Mouse (Mus musculus) heart, postnatal 4 days (tissue): ENCODE results near the gene Grm8. TPM values are rescaled to one million over a fixed set of nuclear protein-coding genes. Genes with fewer than 3 reads are reported as not detected.
"Not testable (repeated sequence)": the region's sequence is repeated elsewhere in the genome, so short reads cannot be mapped to it uniquely, and the experiment has no call there.

ENCODE experiments used
- DNase-seq: peaks from one replicate; pipeline ENCODE4 v3.0.0; 2021
- total RNA-seq, 2 experiments: library from RNA; stranded (reverse); gene quantifications; 2 replicates each; pipeline ENCODE4 v1.2.3; 2021

Grm8 gene
- total RNA-seq, 2 experiments from 2014 or later: not detected

DNA sequence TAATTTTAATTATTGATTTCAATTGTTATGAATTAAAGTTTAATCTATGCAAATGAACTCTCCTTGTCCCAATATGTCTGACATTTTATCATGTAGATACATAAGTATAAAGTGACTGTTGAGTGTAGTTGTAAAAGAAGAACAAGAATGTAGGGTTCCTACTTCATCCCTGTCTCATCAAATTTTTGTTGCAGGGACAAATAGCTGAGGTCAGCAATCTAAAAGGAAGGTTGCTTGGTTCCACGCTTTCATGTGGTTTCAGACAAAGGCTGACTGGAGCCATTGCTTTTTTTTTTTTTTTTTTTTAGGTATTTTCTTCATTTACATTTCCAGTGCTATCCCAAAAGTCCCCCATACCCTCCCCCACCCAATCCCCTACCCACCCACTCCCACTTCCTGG, 298.8 kb downstream of the Grm8 start:
- DNase-seq: no peak

DNA sequence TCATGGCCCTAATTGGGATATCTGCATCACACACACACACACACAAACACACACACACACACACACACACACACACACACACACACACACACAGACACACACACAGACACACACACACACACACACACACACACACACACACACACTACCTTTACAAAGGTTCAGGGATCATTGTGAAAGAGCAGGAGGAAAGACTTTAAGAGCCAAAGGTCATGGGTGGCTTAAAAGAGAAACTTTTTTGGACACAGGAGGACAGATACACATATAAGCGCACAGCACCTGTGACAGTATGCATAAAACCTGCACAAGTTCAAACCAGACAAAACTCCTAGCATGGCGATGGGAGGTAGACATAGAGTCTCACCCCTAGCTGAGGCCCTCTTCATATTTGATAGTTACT, 315.2 kb downstream of the Grm8 start:
- not testable (repeated sequence) for DNase-seq

DNA sequence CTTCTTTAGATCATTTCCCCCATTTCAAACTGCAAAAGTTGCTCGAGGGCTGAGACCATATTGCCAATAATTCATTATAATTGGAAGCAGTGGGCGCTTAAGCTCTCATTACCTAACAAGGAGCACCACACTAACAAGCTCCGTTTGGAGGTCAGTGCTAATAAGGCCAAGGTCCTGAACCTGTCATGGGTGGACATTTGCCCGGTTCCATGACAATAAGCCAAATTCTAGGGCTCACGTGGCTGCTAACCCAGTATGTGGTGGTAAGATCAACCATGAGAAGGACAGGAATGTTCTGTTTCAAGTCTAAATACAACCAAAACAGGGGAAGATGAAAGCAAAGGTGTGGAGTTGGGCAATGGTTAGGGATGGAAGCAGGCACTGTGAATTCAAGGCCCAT, 322.2 kb downstream of the Grm8 start:
- DNase-seq: no peak

DNA sequence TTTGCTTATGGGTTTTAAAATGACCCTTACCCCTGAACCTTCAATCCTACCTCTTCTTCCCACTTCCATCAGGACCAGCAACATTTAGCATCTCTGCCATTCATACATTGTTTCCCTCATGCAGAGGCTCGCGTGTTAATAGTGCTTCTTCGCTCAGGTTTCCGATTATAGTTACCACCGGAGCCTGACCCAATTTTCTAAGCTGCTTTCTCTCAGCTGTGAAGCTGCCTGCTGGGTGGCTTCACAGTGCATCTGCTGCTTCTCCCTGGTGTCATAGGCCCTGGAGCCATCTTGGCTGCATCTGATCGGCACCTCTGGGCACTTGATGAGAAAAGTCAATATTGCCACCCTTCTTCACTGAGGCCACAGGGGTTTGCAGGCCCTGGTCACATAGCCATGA, 325.0 kb downstream of the Grm8 start:
- no peak for DNase-seq

DNA sequence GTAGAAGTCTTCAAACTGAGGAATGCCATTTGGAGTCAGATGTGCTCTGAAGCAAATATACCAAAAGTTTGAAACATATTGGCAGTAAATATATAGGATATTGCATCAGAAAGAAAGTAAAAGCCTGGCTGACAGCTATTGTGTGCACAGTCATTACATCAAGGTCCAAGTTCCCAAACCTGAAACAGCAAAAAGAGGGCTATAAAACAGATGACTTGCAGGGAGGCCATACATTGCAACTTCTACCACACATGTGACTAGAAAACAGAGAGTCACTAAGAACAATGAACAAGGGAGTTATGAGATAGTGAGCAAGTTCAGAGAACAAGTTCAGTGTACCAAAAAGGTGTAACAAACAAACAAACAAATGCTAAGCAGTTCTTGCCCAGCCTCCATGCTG, 328.2 kb downstream of the Grm8 start:
- no peak for DNase-seq

DNA sequence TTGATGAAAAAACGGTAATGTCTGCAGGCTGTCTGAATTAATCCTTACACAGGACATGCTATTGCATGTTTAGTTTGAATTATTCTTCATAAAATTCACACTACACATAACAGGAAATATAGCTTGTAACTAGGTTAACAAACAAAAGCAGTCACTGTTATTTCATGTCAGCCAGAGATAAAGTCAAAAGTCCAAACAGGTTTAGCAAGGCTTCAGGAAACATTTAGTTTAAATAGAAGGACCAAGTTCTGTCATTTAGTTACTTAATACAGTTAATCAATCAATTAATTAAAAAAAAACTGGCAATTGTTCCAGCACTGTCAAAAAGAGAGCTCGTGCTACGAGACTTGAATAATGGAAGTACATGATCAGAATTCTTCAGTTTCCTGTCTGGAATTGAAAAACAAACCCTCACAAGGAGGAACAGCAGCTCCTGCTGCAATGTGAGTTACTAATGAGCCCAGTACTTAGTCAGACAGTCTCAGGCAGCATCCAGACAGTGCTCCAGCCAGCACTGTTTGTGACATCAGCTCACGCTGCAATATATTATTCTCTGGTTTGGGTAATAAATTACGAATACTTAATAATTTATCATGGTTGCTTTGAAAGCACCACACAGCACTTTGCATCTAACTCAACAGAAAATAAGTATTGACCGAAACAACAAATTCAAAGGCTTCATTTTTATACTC, 334.0 kb downstream of the Grm8 start:
- no peak for DNase-seq

DNA sequence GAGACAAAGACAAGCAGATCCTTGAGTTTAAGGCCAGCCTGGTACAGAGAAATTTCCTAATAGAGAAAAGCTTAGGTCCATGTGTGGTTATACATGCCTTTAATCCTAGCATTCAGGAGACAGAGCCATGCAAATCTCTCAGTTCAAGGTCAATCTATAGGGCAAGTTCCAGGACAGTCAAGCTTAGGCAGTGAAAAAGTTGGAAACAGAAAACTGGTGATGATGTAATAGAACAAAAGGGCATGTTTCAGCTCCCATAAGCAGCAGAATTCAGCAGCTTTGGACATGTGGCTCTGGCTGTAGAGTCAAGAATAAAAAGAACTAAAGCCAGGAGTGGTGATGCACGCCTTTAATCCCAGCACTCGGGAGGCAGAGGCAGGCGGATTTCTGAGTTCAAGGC, 336.2 kb downstream of the Grm8 start:
- no peak for DNase-seq

DNA sequence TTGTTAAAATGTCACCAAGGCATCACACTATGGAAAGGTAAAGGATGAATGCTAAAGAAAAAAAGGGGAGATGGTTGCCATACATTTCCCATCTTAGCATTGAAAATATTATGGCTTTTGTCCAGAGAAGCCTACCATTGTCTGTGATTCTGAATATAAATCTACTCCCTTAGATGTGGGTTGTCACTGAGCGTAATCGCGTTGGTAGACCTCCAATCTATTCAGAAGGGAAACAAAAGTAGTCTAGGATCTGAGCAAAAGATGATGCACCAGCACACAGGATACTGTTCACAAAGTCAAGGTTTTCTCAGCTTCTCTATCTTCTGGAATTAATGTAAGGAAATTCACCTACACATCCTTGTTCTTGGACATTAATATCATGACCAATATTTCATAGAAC, 345.4 kb downstream of the Grm8 start:
- no peak for DNase-seq

DNA sequence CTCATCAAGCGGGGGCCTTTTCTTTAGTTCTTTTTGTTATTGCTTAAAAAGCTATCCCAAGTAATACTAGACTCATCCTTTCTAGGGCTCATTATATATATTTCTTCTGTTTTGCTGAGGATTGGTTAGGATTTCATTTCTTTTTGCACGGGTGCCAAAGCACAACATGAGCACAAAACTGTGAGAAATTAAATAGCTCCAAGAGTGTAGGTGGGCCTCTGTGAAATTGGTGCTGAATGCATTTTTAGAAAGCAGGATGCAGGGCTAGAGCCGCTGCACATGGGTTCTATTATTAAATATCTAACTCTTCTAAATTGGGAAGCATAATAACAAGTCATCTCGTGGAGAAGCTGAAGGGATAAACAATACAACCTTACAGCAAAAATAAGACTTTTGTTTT, 345.8 kb downstream of the Grm8 start:
- DNase-seq: no peak

DNA sequence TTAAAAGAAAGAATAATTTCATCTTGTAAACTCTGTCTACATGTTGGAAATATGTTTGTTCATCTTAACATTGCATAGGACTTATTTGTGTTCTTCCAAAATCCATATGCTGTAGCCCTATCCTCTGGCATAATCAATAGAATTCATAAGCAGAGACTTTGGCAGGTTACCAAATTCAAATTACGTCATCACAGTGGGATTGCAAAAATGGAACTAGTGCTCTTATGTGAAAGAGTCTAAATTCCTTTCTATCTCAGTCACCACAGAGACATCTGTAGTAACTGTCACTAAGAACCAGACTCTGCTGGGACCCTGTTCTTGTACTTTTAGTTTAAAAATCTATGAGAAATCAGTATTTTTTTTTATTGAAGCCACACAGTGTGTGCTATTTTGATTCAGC, 352.7 kb downstream of the Grm8 start:
- no peak for DNase-seq

DNA sequence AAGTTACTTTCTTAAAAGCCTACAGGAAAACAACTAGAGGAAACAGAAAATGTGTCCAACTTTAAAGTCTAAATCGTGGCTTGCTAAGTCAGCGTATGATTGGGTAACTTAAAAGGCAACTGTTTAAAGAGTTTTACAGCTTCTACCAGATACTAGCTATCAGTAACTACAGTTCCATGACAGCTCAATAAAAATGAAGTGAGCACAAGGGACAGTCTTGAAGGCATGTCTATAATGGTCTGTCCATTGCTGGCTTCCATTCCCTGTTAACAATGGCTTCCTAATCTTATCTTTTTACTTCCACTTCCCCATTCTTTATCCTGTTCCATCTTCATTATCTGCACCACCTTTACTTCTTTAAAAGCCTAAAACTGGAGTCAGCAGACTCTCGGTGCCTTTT, 353.6 kb downstream of the Grm8 start:
- no peak for DNase-seq

DNA sequence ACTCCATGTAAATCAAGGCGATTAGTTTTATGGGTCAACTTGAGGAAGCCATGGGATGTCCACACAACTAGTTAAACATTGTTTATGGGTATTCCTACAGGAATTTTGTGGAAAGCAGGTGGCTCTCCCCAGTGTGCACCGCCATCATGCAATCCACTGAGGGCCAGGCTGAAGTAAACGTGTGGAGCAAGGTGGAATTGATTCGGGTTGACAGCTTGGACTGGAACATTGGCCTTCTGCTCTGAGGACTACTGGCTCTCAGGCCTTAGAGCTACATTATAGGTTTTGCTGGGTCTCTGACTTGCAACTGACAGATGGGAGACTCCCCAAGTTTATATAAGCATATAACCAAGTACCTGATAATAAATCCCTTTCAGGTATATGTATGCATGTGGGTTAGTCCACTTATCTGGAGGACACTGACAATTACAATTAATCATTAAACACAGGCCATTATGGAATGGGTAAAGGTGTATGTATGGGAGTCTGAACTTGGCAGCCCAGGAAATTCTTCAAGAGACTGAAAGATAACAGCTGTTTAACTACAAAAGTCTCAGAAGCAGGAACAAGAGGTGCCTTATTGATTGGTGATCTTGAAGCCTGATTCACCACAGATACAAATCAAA, 359.2 kb downstream of the Grm8 start:
- no peak for DNase-seq

DNA sequence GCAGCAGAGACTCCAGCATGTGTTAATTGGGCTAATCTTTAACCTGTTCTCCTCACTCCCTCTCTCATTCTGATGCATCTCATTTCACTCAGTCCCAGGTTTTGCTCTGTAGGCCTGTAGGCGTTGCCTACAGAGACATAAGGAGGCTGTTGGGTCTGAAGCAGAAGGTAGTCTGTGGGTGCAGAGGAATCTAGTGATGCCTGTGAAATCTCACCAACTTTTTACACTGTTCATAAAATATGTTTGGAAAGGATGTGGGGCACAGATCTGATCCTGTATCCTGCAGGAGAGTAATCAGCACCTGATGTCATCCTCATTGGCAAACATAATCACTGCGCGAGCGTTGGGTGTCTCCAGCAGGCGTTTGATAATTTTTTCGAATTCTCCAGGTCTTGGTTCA, 372.9 kb downstream of the Grm8 start:
- no peak for DNase-seq

DNA sequence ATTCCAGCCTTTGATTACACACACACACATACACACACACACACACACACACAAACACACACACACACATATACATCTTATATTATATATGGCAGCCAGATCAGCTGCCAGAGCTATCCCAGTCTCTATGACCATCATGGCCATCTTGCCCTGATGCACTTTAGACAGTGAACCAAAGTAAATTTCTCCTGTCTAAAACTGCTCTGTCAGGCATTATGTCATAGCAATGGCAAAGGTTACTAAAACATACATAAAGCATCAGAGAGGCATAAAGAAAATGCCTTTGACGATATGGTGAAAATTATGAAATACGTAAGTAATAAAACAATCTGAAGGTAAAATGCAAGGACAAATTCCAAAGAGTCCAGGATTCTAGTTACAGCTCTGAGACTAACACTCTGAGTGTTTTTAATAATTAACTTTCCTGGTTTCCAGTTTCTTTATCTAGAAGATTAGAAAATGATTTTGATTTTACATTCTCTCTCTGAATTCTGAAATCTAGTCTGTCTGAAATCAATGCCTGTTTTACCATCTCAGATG, 381.6 kb downstream of the Grm8 start:
- no peak for DNase-seq

DNA sequence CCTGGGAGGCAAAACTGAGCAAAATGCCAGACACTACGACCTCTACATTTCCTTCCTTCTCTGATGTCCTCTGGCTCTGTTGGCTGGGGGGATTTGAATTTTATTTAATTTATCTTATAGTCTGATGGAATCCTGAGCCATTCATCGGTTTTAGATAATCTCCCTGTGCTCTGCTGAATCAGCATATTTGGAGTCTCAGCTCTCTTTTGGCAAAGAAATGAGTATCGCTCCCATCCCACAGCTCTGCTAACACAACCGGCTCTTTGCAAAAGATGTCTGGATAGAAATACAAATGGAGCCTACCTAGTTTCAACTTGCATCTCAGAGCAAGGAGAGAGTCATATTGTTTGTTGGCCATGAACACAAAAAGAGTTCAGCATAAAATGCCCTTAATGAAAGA, 388.5 kb downstream of the Grm8 start:
- no peak for DNase-seq

DNA sequence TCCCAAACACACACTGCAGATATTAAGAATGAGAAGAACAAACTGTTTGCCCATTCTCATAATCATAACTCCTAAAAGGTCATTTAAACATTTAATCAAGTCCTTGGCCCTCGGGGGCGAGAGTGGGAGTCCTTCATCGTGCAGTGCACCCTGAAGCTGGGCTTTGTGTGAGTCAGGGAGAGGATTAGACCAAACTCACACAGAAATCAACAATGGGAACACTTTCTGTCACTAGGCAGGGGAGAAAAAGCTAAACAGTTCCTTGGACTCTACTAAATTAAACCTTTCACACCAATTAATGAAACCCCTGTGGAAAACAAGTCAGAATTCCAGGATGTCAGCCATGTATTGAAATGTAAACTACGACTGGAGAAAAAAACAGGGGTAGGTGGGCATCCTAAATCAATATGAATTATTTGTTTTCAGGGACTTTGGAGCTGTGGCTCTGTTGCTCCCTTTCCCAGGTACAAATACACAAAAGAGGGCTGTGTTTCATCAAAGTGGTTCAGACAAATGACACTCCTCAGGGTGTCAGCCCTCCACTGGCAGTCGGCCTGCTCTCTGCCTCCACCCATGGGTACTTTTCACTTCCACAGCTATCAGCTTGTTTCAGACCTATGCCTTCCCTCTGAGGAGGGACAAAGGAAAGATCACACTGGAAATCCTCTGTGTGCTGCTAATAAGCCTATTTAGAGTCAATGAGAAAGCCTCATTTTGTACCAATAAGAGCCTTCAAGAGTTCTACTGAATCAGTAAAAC, 389.1 kb downstream of the Grm8 start:
- DNase-seq: no peak

DNA sequence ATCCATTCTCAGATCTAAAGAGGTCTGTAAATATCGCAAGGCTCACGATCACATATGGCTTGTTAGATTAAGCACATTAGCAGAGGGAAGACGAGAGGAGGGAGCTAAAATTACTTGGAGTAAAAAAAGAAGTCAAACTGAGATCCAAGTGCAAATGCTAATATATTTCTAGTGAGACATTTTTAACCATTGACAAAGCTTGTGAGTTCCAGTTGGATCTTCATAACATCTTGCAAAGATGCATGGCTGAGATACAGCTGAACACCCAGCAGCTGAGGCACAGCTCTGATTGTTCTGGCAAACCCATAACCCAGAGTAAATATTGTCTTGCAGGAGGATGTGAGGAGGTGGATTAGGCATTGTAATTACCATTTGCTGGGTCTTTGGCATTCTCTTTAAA, 445.6 kb downstream of the Grm8 start:
- DNase-seq: no peak

DNA sequence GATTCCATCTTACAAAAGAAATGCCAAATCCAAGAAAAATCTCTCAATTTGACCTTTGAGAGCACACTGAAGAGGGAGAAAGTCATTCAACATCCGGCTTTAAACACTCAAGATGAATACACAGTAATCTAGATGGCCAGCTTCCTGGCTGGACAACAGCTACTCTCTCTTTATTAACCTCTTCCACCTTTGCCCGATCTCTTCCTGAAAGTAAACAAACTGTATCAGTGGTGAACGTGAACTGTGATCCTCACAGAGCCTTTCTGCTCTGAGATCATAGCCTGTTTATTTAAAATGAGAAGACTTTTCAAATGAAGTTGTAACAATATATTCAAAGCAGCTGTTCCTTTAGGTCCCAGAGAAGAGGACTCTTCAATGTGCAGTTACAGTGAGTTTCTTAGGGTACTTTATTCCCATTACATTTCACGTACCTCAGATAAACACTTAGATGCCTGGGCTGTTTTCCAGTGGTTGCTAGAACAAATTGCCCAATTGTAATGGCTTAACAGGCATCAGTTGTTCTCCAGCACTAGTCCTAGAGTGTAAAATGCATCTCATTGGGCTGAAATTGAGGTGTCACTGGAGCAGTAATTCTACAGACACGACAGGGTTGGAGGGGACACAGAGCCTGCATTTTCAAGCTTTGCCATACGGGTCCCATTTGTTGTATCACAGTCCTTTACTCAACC, 473.1 kb downstream of the Grm8 start:
- no peak for DNase-seq

DNA sequence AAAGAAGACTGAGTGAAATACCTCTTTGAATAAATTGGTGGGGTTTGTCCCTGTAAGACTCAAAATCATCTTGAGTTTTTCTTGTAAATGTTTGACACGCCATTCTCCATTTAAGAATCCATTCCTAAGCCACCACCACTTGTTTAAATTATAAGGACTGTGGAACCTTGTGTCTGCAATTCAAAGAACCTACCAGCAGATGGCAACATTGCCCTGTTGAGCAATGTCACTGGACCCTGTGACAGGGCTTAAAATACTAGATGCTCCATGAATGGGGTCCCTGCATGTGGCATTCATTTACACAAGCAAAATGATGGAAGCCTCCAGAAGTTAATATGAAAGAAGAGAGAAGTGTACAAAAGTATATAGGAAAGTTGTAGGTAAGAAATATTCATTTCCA, 477.5 kb downstream of the Grm8 start:
- peak; percentile 61 for DNase-seq

DNA sequence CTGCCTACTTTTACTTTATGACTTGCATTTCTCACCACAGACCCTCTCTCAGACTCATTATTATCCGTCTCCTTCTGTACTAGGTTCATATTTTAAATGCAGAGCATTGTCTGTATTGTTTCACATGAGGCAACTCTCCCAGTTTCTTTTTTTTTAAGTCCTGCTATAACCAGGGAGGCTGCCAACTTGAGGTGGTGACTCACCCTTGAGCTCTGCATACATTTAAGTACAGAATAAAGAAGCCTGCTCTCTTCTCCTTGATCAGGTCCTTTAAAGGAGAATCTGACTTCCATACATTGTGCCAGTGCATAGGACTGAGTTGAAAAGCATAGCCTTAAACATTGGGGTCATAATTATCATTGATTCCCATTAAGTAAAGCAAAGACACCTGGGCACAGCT, 488.5 kb downstream of the Grm8 start:
- DNase-seq: no peak

DNA sequence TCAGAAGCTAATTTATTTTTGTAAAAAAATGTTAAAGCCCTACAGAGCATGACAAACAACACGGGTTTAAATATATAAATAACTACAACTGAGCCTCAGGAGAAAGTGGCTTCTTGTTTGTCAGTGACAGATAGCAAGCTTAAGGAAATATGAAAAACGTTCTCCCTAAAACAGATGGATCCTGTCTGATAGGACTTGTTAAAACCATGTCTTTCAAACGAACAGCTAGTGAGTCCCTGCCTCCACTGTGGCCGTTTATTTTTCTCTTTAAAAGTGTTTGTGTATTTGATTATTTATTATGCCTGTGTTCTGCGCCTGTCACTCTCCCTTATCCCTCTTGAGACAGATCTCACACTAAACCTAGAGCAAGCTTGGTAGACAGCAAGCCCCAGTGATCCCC, 489.9 kb downstream of the Grm8 start:
- no peak for DNase-seq

DNA sequence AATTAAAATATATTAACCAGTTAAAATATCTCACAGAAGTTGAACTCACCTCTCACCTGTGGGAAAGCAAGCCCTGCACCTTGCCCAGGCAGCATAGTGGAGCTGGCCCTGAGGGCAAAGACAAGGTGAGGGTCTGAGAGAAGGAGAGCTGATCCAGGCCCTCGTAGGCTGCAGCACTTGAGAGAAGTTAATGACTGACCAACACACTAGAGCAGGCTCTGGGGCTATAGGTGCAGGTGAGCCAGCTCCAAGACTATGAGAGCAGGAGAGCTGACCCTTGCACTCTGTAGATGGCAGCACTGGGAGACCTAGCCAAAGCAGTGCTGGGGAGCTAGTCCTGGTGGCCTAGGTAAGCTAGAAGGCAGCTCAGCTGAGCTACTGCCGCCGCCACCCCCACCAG, 499.1 kb downstream of the Grm8 start:
- no peak for DNase-seq

DNA sequence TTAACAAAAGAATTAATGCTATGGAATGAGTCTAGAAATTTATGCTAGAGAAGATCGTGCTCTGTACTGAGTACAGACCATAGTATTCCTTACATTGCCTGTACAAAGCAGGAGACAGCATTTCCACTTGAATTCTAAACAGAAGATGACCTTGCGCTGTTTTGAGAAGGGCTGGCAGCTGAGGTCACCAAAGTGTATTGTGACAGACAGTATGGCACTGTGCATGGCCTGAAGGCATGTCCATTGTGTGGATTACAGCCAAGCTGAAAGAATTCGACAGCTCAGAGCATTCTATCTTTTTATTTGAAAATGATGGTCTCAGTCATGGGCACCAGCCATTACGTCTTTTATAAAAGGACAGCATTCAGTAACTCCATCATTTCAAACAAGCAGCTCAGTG, 517.5 kb downstream of the Grm8 start:
- DNase-seq: no peak
